Mouse (Mus musculus) bone marrow, adult 2 months (tissue): ENCODE measurements around the gene Eml5.

Experiments used
- CTCF ChIP-seq: fragments of 200-500 bp; IDR thresholded peaks from 2 replicates; pipeline ENCODE4 v1.5.1; 2011; ENCODE audit warnings: low read length, control low read depth; ENCODE audit not compliant: control insufficient read depth, insufficient read depth
- POLR2A ChIP-seq: fragments of 200-500 bp; IDR thresholded peaks from 2 replicates; pipeline ENCODE4 v1.6.1; 2011; ENCODE audit warnings: low read depth, mild to moderate bottlenecking, control low read depth, low read length, borderline replicate concordance; ENCODE audit not compliant: control insufficient read depth

DNA sequence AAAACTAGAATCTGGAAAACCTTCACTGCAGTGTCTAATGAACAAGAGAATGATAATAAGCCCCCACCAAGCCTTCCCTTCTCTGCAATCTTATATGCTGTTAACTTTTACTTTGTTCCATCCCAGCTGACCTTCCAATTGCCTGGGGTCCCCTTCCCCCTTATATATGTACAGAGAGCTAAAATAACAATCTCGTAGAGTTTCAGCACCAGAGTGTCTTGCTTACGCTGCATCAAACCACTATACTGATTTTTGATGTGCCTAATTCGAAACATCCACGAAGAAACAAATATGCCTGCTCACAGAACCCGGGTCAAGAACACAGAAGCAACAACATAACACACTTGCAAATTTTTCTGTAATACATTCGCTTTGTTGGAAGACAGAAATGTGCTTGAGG, 1.6 kb downstream of the Eml5 start:
- TF ChIP-seq POLR2A (no peak), CTCF (no peak)
